Mouse (Mus musculus) liver, adult 2 months (tissue): ENCODE results near the gene Dst.

ENCODE experiments used
- CTCF ChIP-seq: fragments of 200-500 bp; IDR thresholded peaks from 2 replicates; pipeline ENCODE4 v1.5.1; 2011; ENCODE audit warnings: low read depth, low read length, control low read depth
- POLR2A ChIP-seq: fragments of 200-500 bp; IDR thresholded peaks from 2 replicates; pipeline ENCODE4 v1.6.1; 2011; ENCODE audit warnings: low read length, control low read depth; ENCODE audit not compliant: insufficient read depth; ENCODE audit errors: extremely low read depth

- TF ChIP-seq POLR2A (no peak), CTCF (no peak)
These were observed 380.9 kb downstream of the Dst start for GRCm38 (mm10) chr1:34288721-34289471.
